Mouse (Mus musculus): Measurements from ENCODE around the gene I830077J02Rik.

DNA sequence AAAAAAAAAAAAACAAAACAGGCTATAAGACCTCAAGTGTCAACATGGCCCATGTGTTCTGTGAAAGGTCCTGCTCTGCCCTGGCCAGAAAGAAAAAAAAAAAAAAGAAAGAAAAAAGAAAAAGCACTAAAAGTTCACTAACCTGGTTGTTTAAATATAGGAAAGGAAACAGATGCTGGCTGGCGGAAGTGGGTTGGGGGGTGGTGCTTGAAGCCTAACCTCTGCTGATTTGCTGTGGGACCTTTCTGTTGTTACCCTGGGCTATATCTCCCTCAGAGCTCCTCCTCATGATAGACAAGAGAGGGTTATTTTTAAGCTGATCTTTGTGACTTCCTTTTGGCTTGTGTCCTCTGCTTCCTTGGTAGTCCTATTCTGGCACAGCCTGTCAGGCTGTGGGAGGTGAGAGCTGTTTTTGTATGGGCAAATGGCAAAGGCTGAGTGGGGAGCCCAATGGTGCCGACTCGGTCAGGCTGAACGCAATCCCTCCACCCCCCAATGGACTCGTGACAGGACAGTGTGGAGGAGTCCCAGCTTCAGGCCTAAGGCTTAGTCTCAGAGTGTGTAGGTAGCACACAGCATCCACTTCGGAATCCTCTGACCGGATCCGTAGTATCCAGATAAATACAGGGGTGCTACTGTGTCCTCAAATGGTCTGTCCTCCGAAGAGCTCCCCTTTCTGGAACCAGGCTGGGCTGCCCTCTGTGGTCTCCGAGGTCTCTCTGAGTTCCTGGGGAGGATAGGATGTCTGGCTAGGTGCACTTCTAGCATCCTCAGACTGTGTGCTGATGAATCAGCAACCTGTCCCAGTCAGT lies 40.5 kb downstream of the I830077J02Rik start:
- TF ChIP-seq CEBPB (IDR thresholded peaks at IDR 0.05; ENCODE audit: low read depth) (no peak), CTCF (IDR thresholded peaks at IDR 0.05; ENCODE audit: control insufficient read depth, insufficient read depth, insufficient read length) (no peak), MYOG (IDR thresholded peaks at IDR 0.05; ENCODE audit: control insufficient read depth, extremely low read depth, insufficient read length) (no peak)
